Mouse (Mus musculus): ENCODE measurements around the gene Snx8. TPM values are rescaled to one million over a fixed set of nuclear protein-coding genes. Genes with fewer than 3 reads are reported as not detected.
"Not testable (repeated sequence)": the region's sequence is repeated elsewhere in the genome, so short reads cannot be mapped to it uniquely, and the experiment has no call there.

The Snx8 gene
- polyA plus RNA-seq, 1 experiment from 2014 or later, result 9.8 TPM

DNA sequence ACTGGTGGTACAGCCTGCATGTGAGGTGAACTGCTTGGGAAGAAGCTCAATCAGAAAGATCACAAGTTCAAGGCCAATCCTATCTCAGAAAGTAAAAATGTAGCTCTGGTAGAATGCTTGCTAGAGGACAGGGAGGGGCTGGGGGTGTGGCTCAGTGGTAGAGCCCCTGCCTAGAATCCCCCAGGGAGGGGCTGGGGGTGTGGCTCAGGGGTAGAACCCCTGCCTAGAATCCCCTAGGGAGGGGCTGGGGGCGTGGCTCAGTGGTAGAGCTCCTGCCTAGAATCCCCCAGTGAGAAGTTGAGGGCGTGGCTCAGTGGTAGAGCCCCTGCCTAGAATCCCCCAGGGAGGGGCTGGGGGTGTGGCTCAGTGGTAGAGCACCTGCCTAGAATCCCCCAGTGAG, 20.9 kb downstream of the Snx8 start:
- WGBS (ENCODE audit: insufficient replicate concordance), result 82% methylated on average over 2 of the region's 2 CpGs
- not testable (repeated sequence) for H3K4me2 ChIP-seq

DNA sequence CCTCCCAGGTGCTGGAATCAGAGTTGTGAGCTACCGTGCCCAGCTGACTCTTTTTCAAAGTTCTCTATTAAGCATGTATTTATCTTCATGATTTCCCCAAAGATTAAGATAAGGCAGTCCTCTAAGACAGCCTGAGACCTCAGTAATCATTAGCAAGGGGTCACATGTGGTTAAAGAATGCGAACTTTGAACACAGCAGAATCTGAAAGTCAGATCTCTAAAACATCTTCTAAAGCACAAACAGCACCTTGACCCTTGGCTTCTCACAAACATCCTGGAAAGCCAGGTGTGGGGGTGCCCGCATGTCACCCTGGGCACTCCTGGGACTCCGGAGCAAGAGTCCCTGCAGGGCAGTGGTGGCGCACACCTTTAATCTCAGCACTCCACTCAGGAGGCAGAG, 24.6 kb downstream of the Snx8 start:
- WGBS (ENCODE audit: insufficient replicate concordance), result 78% methylated on average over 5 of the region's 5 CpGs

More for the DNA sequence above, 20.9 kb downstream of the Snx8 start:
- not testable (repeated sequence) for H3K27ac ChIP-seq (replicated peaks); H3K9me3 ChIP-seq (replicated peaks); H3K9ac ChIP-seq; H3K36me3 ChIP-seq (replicated peaks); H3K27me3 ChIP-seq; H3K4me3 ChIP-seq (replicated peaks); ATAC-seq (ENCODE audit: insufficient read depth)
- peaks cover 25% of the 10 kb centered on the region for H3K4me1 ChIP-seq (replicated peaks)

DNA sequence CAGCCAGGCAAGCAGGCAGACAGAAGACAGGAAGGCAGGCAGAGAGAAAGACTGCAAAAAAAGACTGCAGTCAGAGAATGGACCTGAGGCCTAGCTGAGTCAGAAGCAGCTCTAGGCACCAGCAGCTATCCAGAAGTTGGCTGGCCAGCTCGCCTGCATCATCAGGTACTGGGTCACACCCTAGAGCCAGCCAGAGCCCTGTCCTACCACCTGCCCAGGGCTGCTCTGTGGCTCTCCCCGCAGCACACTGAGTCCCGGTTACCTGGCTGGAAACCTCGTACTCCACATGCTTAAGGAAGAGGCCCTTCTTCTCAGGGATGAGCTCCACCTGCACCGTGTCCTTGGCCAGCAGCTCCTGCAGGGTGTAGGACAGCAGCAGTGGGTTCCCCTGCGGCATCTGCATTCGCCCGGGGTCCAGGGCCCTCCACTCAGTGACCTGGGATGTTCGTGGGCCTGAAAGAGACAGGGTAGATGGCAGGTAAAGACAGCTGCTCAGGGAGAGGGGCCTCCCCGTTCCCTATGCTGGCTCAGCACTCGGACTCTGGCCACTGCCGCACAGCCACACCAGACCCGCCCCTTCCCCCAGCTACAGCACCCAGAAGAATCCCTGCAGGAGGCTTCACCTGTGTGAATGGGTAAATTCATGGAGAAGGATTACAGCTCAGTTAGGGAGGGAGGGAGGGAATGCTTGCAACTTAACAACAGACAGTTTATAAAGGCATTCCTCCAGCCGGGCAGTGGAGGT, 29.0 kb downstream of the Snx8 start:
- Histone ChIP-seq H3K36me3 (replicated peaks) (peaks cover 30% of the 10 kb centered on the region; the same call in 1 of the 2 replicates), H3K4me3 (replicated peaks) (no peak overlapping the region), H3K27ac (replicated peaks) (no peak overlapping the region), H3K4me2 (no peak overlapping the region), H3K9me3 (replicated peaks) (no peaks in the 10 kb centered on the region), H3K4me1 (replicated peaks) (no peaks in the 10 kb centered on the region), H3K9ac (no peak overlapping the region), H3K27me3 (no peaks in the 10 kb centered on the region)
- no peak for ATAC-seq (ENCODE audit: insufficient read depth)
- 74% methylated on average over 14 of the region's 14 CpGs for WGBS (ENCODE audit: insufficient replicate concordance)

More for the DNA sequence above, 24.6 kb downstream of the Snx8 start:
- Histone ChIP-seq H3K9ac (no peak overlapping the region), H3K4me1 (replicated peaks) (peaks cover 6% of the 10 kb centered on the region), H3K9me3 (replicated peaks) (no peaks in the 10 kb centered on the region), H3K36me3 (replicated peaks) (0 out of 2 replicates have a peak, but pooled peaks cover 4% of the 10 kb centered on the region), H3K4me2 (no peak overlapping the region), H3K27me3 (no peaks in the 10 kb centered on the region), H3K4me3 (replicated peaks) (no peak overlapping the region), H3K27ac (replicated peaks) (no peak overlapping the region)
- no peak for ATAC-seq (ENCODE audit: insufficient read depth)

GRCm38 (mm10) chr5:140357466-140357865, 31.6 kb downstream of the Snx8 start:
- Histone ChIP-seq H3K27me3 (no peaks in the 10 kb centered on the region), H3K9me3 (replicated peaks) (no peaks in the 10 kb centered on the region), H3K4me3 (replicated peaks) (no peak overlapping the region), H3K27ac (replicated peaks) (no peak overlapping the region), H3K9ac (no peak overlapping the region), H3K36me3 (replicated peaks) (peaks cover 48% of the 10 kb centered on the region), H3K4me1 (replicated peaks) (no peaks in the 10 kb centered on the region), H3K4me2 (no peak overlapping the region)
- 69% methylated on average over 3 of the region's 3 CpGs for WGBS (ENCODE audit: insufficient replicate concordance)
- ATAC-seq (ENCODE audit: insufficient read depth), result no peak

- no peak for ATAC-seq (ENCODE audit: insufficient read depth)
- no peaks in the 10 kb centered on the region for H3K9me3 ChIP-seq (replicated peaks)
- no peak overlapping the region for H3K9ac ChIP-seq
- H3K27ac ChIP-seq (replicated peaks), result no peak overlapping the region
- no peak overlapping the region for H3K4me2 ChIP-seq
- H3K27me3 ChIP-seq, result no peaks in the 10 kb centered on the region
- H3K36me3 ChIP-seq (replicated peaks), result peaks cover 63% of the 10 kb centered on the region
- H3K4me1 ChIP-seq (replicated peaks), result no peaks in the 10 kb centered on the region
- WGBS (ENCODE audit: insufficient replicate concordance), result 79% methylated on average over 11 of the region's 11 CpGs
- H3K4me3 ChIP-seq (replicated peaks), result no peak overlapping the region
Observed at GRCm38 (mm10) chr5:140355934-140356333, 33.1 kb downstream of the Snx8 start.

DNA sequence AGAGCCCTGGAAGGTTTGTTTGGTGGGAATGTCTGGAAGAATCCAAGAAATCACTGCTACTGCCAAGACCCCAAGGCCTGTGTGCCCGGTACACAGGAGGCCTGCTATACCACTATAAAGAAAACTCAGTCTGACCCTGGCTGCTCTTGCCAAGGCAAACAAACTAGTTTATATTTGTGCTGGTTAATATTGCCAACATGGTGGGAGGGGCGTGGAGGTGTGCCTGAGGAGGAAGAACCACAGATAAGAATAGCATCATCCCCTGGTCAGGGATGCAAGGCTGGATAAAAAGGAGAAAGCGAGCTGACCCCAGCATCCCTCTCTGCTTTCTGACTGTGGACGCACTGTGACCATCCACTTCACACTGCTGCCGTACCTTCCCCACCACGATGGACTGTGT, 36.7 kb downstream of the Snx8 start:
- Histone ChIP-seq H3K36me3 (replicated peaks) (peaks cover 56% of the 10 kb centered on the region), H3K9me3 (replicated peaks) (no peaks in the 10 kb centered on the region), H3K4me3 (replicated peaks) (no peak overlapping the region), H3K27ac (replicated peaks) (no peak overlapping the region), H3K27me3 (no peaks in the 10 kb centered on the region), H3K4me1 (replicated peaks) (0 out of 2 replicates have a peak, but pooled peaks cover 6% of the 10 kb centered on the region), H3K4me2 (no peak overlapping the region), H3K9ac (no peak overlapping the region)
- 86% methylated on average over 6 of the region's 6 CpGs for WGBS (ENCODE audit: insufficient replicate concordance)
- ATAC-seq (ENCODE audit: insufficient read depth), result no peak

DNA sequence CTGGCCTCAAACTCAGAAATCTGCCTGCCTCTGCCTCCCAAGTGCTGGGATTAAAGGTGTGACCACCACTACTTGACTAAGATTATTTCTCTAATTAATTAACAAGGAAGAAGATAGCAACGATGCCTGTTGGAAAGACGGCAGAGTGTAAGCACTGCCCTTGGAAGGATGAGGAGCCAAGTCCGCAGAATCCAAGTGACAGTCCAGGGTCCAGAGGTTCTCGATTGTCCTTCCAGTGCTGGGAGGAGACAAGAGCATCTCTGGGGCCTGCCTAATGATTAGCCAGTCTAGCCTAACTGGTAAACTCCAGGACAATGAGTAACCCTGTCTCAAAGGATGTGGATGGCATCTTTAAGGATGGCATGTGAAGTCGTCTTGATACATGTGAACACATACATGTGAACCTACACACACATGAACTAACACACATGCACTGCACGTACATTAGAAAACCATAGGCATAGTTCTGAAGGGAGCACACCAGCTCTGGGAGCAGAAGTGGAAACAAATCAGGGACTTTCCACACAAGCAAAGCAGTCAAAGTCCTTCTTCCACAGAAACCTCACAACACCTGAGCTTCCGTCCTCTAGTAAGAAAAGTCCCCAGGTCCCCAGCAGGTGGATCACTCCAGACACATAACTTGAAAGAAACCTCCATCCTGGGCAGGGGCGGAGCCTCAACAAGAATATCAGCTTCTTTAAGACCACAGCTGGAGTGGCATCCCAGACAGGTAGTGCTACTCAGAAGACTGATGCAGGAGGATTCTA, 38.1 kb downstream of the Snx8 start:
- Histone ChIP-seq H3K27ac (replicated peaks) (no peak overlapping the region), H3K4me2 (no peak overlapping the region), H3K4me3 (replicated peaks) (no peak overlapping the region), H3K27me3 (no peaks in the 10 kb centered on the region), H3K4me1 (replicated peaks) (0 out of 2 replicates have a peak, but pooled peaks cover 6% of the 10 kb centered on the region), H3K9ac (no peak overlapping the region), H3K36me3 (replicated peaks) (peaks cover 54% of the 10 kb centered on the region), H3K9me3 (replicated peaks) (no peaks in the 10 kb centered on the region)
- 74% methylated on average over 8 of the region's 8 CpGs for WGBS (ENCODE audit: insufficient replicate concordance)
- no peak for ATAC-seq (ENCODE audit: insufficient read depth)

- ATAC-seq (ENCODE audit: insufficient read depth), result no peak
- peaks cover 56% of the 10 kb centered on the region for H3K36me3 ChIP-seq (replicated peaks)
Observed at GRCm38 (mm10) chr5:140349882-140350281, 39.2 kb downstream of the Snx8 start.

GRCm38 (mm10) chr5:140346050-140346449, 43.0 kb downstream of the Snx8 start:
- H3K27ac ChIP-seq (replicated peaks), result no peak overlapping the region
- H3K36me3 ChIP-seq (replicated peaks), result peaks cover 35% of the 10 kb centered on the region
- no peak overlapping the region for H3K4me2 ChIP-seq
- H3K4me3 ChIP-seq (replicated peaks), result no peak overlapping the region
- H3K9me3 ChIP-seq (replicated peaks), result no peaks in the 10 kb centered on the region
- H3K9ac ChIP-seq, result no peak overlapping the region
- no peak for ATAC-seq (ENCODE audit: insufficient read depth)
- 55% methylated on average over 1 of the region's 1 CpGs for WGBS (ENCODE audit: insufficient replicate concordance)
- H3K27me3 ChIP-seq, result no peaks in the 10 kb centered on the region
- H3K4me1 ChIP-seq (replicated peaks), result 0 out of 2 replicates have a peak, but pooled peaks cover 6% of the 10 kb centered on the region

More at GRCm38 (mm10) chr5:140349882-140350281, 39.2 kb downstream of the Snx8 start:
- H3K27ac ChIP-seq (replicated peaks), result no peak overlapping the region
- H3K4me3 ChIP-seq (replicated peaks), result no peak overlapping the region
- H3K27me3 ChIP-seq, result no peaks in the 10 kb centered on the region
- H3K9me3 ChIP-seq (replicated peaks), result no peaks in the 10 kb centered on the region
- WGBS (ENCODE audit: insufficient replicate concordance), result 56% methylated on average over 9 of the region's 9 CpGs
- H3K4me1 ChIP-seq (replicated peaks), result 0 out of 2 replicates have a peak, but pooled peaks cover 6% of the 10 kb centered on the region
- no peak overlapping the region for H3K4me2 ChIP-seq
- no peak overlapping the region for H3K9ac ChIP-seq

DNA sequence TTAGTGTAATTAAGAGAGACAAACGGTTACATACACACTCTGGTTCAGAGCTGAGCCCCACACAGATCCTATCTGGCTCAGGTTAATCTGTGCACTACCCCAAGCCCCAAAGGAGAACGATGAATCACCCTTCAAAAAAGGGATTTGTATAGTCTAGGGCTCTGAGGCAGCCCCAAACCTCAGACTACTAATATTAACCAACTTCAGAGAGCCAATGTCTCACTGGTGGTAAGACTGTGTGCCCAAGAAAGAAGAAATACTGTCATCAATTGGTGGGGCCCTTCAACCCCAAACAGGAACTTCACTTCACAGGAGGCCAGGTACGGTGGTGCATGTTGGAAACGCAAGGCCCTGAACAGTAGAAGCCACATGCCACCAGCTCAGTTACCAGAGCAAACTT, 43.8 kb downstream of the Snx8 start:
- H3K27ac ChIP-seq (replicated peaks), result no peak overlapping the region
- H3K4me2 ChIP-seq, result no peak overlapping the region
- H3K4me3 ChIP-seq (replicated peaks), result no peak overlapping the region
- 0 out of 2 replicates have a peak, but pooled peaks cover 6% of the 10 kb centered on the region for H3K4me1 ChIP-seq (replicated peaks)
- no peak overlapping the region for H3K9ac ChIP-seq
- no peaks in the 10 kb centered on the region for H3K9me3 ChIP-seq (replicated peaks)
- H3K36me3 ChIP-seq (replicated peaks), result peaks cover 36% of the 10 kb centered on the region
- no peaks in the 10 kb centered on the region for H3K27me3 ChIP-seq
- no peak for ATAC-seq (ENCODE audit: insufficient read depth)
- 73% methylated on average over 4 of the region's 4 CpGs for WGBS (ENCODE audit: insufficient replicate concordance)

GRCm38 (mm10) chr5:140342880-140343279, 46.2 kb downstream of the Snx8 start:
- Histone ChIP-seq H3K9ac (no peak overlapping the region), H3K4me3 (replicated peaks) (no peak overlapping the region), H3K27ac (replicated peaks) (no peak overlapping the region), H3K9me3 (replicated peaks) (no peaks in the 10 kb centered on the region), H3K4me2 (no peak overlapping the region), H3K4me1 (replicated peaks) (no peaks in the 10 kb centered on the region), H3K36me3 (replicated peaks) (peaks cover 58% of the 10 kb centered on the region), H3K27me3 (no peaks in the 10 kb centered on the region)
- no peak for ATAC-seq (ENCODE audit: insufficient read depth)
- WGBS (ENCODE audit: insufficient replicate concordance), result 71% methylated on average over 4 of the region's 4 CpGs

Measured in liver, embryonic 15.5 days (tissue).